Mouse (Mus musculus) liver, adult 2 months (tissue): ENCODE measurements around the gene Zmynd12. TPM values are rescaled to one million over a fixed set of nuclear protein-coding genes. Genes with fewer than 3 reads are reported as not detected.

Experiments used
- DNase-seq: peaks from one replicate; pipeline ENCODE4 v3.0.0-alpha.2; 2011; ENCODE audit warnings: low read depth, low spot score; ENCODE audit errors: extremely low read depth
- H3K27ac ChIP-seq: fragments of 200-500 bp; replicated peaks from 2 replicates; pipeline ENCODE4 v1.5.1; 2012; ENCODE audit warnings: low read depth, mild to moderate bottlenecking, control low read depth, inconsistent platforms, low read length; ENCODE audit not compliant: insufficient read depth
- H3K27me3 ChIP-seq: fragments of 200-500 bp; 2 replicates; pipeline ENCODE4 v1.6.1; 2012; ENCODE audit warnings: mild to moderate bottlenecking, moderate library complexity, low read length, inconsistent platforms; ENCODE audit not compliant: control insufficient read depth, insufficient read depth
- H3K36me3 ChIP-seq: fragments of 200-500 bp; 2 replicates; pipeline ENCODE4 v1.6.1; 2012; ENCODE audit warnings: low read length, inconsistent platforms; ENCODE audit not compliant: control insufficient read depth, insufficient read depth
- H3K4me1 ChIP-seq: fragments of 200-500 bp; 2 replicates; pipeline ENCODE4 v1.6.1; 2011; ENCODE audit warnings: low read length; ENCODE audit not compliant: control insufficient read depth, insufficient read depth
- H3K4me3 ChIP-seq: fragments of 200-500 bp; 2 replicates; pipeline ENCODE4 v1.5.1; 2011; ENCODE audit warnings: low read depth, mild to moderate bottlenecking, control low read depth, low read length, moderate library complexity; ENCODE audit not compliant: insufficient read depth
- H3K79me2 ChIP-seq: fragments of 200-500 bp; 2 replicates; pipeline ENCODE4 v1.6.1; 2012; ENCODE audit warnings: inconsistent platforms, mild to moderate bottlenecking, low read length, moderate library complexity; ENCODE audit not compliant: control insufficient read depth, insufficient read depth
- H3K9ac ChIP-seq: fragments of 200-500 bp; 2 replicates; pipeline ENCODE4 v1.6.1; 2012; ENCODE audit warnings: low read depth, mild to moderate bottlenecking, control low read depth, inconsistent platforms, low read length
- CTCF ChIP-seq: fragments of 200-500 bp; IDR thresholded peaks from 2 replicates; pipeline ENCODE4 v1.5.1; 2011; ENCODE audit warnings: low read depth, low read length, control low read depth
- POLR2A ChIP-seq: fragments of 200-500 bp; IDR thresholded peaks from 2 replicates; pipeline ENCODE4 v1.6.1; 2011; ENCODE audit warnings: low read length, control low read depth; ENCODE audit not compliant: insufficient read depth; ENCODE audit errors: extremely low read depth
- WGBS: fragments of 180-500 bp; shearing (Covaris S2); methylation state at CpG from one replicate; pipeline ENCODE4 v1.1.7; 2018; 5-methylcytosine and 5-hydroxymethylcytosine counted together
- polyA plus RNA-seq: library from polyadenylated mRNA; depleted of rRNA; stranded (reverse); fragments of >200 nt; gene quantifications from 2 replicates; pipeline ENCODE4 v1.2.3, GENCODE M21; 2012
- total RNA-seq: library from RNA; depleted of rRNA; stranded (reverse); fragments of >200 nt; gene quantifications from 2 replicates; pipeline ENCODE4 v1.2.3, GENCODE M21; 2014

Zmynd12 gene
- total and polyA plus RNA-seq, 2 experiments = 0.15 to 0.28 TPM

GRCm38 (mm10) chr4:119453128-119453527 lies 30.5 kb downstream of the Zmynd12 start:
- Histone ChIP-seq H3K27me3 (no peaks in the 10 kb centered on the region), H3K4me3 (no peak overlapping the region), H3K9ac (no peak overlapping the region), H3K36me3 (no peaks in the 10 kb centered on the region), H3K4me1 (no peaks in the 10 kb centered on the region), H3K79me2 (no peaks in the 10 kb centered on the region), H3K27ac (no peak overlapping the region)
- TF ChIP-seq CTCF = no peak
- no peak for TF ChIP-seq POLR2A
- DNase-seq = no peak
- 76% methylated on average over 5 of the region's 5 CpGs for WGBS

GRCm38 (mm10) chr4:119453533-119453932 lies 30.9 kb downstream of the Zmynd12 start:
- Histone ChIP-seq H3K4me3 (no peak overlapping the region), H3K4me1 (no peaks in the 10 kb centered on the region), H3K27me3 (no peaks in the 10 kb centered on the region), H3K9ac (no peak overlapping the region), H3K36me3 (no peaks in the 10 kb centered on the region), H3K79me2 (no peaks in the 10 kb centered on the region), H3K27ac (no peak overlapping the region)
- 46% methylated on average over 6 of the region's 6 CpGs for WGBS
- TF ChIP-seq POLR2A (no peak), CTCF (no peak)
- DNase-seq = no peak

GRCm38 (mm10) chr4:119460296-119460695 lies 37.7 kb downstream of the Zmynd12 start:
- 0 out of 2 replicates have a peak, but pooled peaks have one; percentile 12 for TF ChIP-seq CTCF
- TF ChIP-seq POLR2A = no peak
- WGBS = 69% methylated on average over 5 of the region's 5 CpGs
- no peak overlapping the region for H3K27ac ChIP-seq
- H3K27me3 ChIP-seq = no peaks in the 10 kb centered on the region
- no peaks in the 10 kb centered on the region for H3K4me1 ChIP-seq
- DNase-seq = peak; percentile 24
- H3K36me3 ChIP-seq = no peaks in the 10 kb centered on the region
- no peak overlapping the region for H3K9ac ChIP-seq
- no peak overlapping the region for H3K4me3 ChIP-seq
- no peaks in the 10 kb centered on the region for H3K79me2 ChIP-seq

- TF ChIP-seq CTCF = no peak
- TF ChIP-seq POLR2A = no peak
- Histone ChIP-seq H3K79me2 (no peaks in the 10 kb centered on the region), H3K4me1 (no peaks in the 10 kb centered on the region), H3K27ac (no peak overlapping the region), H3K27me3 (no peaks in the 10 kb centered on the region), H3K4me3 (no peak overlapping the region), H3K36me3 (no peaks in the 10 kb centered on the region), H3K9ac (no peak overlapping the region)
- no peak for DNase-seq
- WGBS = 76% methylated on average over 8 of the region's 8 CpGs
These were observed 38.1 kb downstream of the Zmynd12 start for GRCm38 (mm10) chr4:119460728-119461141.

GRCm38 (mm10) chr4:119462457-119462856 lies 39.8 kb downstream of the Zmynd12 start:
- Histone ChIP-seq H3K79me2 (no peaks in the 10 kb centered on the region), H3K9ac (no peak overlapping the region), H3K27me3 (no peaks in the 10 kb centered on the region), H3K27ac (no peak overlapping the region), H3K36me3 (no peaks in the 10 kb centered on the region), H3K4me3 (no peak overlapping the region), H3K4me1 (peaks cover under 1% of the 10 kb centered on the region; the same call in 1 of the 2 replicates)
- no peak for DNase-seq
- 91% methylated on average over 3 of the region's 3 CpGs for WGBS
- TF ChIP-seq POLR2A (no peak), CTCF (no peak)

GRCm38 (mm10) chr4:119462858-119463755 lies 40.5 kb downstream of the Zmynd12 start:
- TF ChIP-seq POLR2A (no peak), CTCF (no peak)
- no peak overlapping the region for H3K27ac ChIP-seq

More at GRCm38 (mm10) chr4:119462858-119463755, 40.5 kb downstream of the Zmynd12 start:
- Histone ChIP-seq H3K36me3 (no peaks in the 10 kb centered on the region), H3K9ac (no peak overlapping the region), H3K79me2 (no peaks in the 10 kb centered on the region), H3K4me1 (peaks cover 3% of the 10 kb centered on the region), H3K27me3 (no peaks in the 10 kb centered on the region), H3K4me3 (no peak overlapping the region)
- 52% methylated on average over 11 of the region's 11 CpGs for WGBS
- peak; percentile 20 for DNase-seq
